Mouse (Mus musculus) WW6 (cell line): ENCODE measurements at regions not wholly inside any gene's neighbourhood (a gene's known extent, or its start where the extent isn't known, plus 50 kb on each side); places are given as distances from the start of the nearest gene placed in this dataset.

Experiments
- DNase-seq: peaks from one replicate; pipeline ENCODE4 v3.0.0-alpha.2; 2013; ENCODE audit warnings: low read depth, low spot score

DNA sequence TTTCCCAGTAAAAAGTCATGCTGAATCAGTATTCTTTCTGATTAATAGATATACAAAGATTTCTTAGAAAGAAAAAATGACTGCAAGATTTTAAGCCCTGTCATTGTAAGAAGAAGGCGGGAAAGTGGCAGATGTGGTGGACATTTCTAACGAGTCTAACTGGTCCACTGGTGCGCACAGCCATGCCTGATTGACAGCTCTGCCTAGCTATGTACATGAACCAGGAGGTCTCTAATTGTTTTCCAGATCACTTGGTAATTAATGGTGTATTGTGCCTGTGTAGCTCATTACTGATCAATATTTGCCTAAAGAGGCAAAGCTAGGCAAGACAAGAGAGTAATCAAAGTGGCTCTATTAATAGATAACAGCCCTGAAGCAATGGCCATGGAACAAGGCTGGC is 227.5 kb upstream of the Ndst3 start:
- DNase-seq = no peak

- no peak for DNase-seq
These were observed 261.5 kb upstream of the Ndst3 start for GRCm38 (mm10) chr3:123952121-123952520.

- no peak for DNase-seq
These were observed 276.7 kb upstream of the Ndst3 start for GRCm38 (mm10) chr3:123967373-123967772.

DNA sequence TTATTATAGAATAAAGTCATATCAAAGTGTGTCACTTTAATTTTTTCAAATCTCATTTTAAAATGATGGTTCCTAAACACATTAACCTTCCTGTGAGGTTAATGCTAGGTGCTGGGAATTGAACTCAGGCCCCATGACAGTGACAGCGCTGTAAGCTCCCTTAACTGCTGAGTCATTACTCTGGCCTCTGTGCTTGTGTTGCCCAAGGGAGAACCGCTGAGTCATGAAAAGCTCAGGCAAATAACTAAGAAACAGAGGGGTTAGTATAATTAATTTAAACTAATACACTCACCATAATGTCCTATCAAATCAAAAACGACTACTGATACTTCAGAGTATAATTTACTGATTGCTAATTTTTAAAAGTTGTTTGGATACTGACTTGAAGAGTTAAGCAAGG is 281.7 kb upstream of the Ndst3 start:
- DNase-seq = no peak

GRCm38 (mm10) chr3:123973806-123974576 is 283.3 kb upstream of the Ndst3 start:
- no peak for DNase-seq

- no peak for DNase-seq
These were observed 285.8 kb upstream of the Ndst3 start for GRCm38 (mm10) chr3:123976475-123976874.

DNA sequence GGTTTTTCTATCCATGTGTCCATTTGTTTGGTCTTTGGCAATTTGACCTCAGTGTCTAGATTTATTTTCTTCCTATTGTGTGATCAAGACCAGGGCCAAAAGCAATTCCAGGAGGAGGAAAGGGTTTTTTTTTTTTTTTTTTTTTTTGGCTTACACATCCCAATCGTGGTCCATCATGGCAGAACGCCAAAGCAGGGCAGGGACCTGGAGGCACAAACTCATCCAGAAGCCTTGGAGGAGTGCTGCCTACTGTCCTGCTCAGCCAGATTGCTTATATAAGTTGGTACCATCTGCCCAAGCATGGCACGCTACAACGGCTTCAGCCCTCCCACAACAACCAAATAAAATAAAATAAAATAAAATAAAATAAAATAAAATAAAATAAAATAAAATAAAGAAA is 286.5 kb upstream of the Ndst3 start:
- DNase-seq = no peak

DNA sequence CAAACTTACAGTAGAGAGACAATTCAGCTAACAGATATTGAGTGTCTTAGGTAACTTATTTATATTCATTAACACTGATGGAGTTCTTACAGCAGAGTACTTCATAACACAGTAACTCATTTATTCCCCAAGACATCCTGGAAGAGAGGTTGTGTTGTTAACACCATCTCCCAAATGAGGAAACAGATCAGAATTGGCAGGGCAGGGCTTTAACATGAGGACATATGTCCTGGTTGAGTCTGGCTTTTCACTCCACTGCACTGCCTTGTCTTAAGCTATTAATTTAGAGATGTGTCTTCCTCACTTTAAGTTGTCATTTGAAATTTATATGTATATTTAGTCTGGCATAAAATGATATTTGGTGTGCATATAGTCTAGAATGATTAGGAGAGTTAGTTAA is 292.4 kb upstream of the Ndst3 start:
- no peak for DNase-seq

GRCm38 (mm10) chr3:123983530-123983929 is 292.9 kb upstream of the Ndst3 start:
- no peak for DNase-seq

GRCm38 (mm10) chr3:123984028-123984427 is 293.4 kb upstream of the Ndst3 start:
- DNase-seq = no peak

- DNase-seq = no peak
These were observed 309.4 kb upstream of the Ndst3 start for GRCm38 (mm10) chr3:123999957-124000616.

DNA sequence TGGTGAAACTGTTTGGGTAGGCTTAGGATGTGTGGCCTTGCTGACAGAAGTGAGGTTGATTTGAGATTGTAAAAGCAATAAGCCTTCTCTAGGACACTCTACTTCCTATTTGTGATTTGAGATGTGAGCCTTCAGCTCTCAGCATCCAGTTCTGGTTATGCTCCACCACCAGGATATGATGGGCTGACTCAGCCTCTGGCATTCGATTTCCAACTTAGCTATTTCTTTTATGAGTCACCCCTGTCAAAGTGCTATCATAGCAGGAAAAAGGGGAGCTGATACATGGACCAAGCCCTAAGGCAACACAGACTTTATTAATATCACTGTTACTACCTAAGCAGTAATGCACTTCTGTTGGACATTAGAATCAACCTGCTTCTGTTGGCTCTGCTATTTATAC is 310.2 kb upstream of the Ndst3 start:
- DNase-seq = no peak

DNA sequence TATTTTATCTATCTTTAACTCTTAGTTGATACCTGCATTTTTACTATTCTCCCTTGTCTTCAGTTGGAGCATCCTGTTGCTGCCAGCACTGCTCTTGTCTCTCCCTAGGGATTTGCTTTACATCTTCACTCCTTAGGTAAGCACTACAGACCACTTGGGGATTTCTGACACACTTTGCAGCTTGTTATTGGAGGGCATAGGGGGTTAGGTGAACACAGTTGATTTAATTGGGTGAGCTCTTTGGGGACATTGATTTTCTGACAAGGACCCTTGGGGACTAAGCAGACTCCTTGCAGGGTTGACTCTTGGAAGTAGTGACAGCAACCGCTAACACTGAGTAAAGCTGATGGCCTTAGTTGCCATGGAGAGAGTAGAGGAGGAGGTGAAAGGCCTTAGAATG is 309.0 kb upstream of the Tram1l1 start:
- DNase-seq = no peak

DNA sequence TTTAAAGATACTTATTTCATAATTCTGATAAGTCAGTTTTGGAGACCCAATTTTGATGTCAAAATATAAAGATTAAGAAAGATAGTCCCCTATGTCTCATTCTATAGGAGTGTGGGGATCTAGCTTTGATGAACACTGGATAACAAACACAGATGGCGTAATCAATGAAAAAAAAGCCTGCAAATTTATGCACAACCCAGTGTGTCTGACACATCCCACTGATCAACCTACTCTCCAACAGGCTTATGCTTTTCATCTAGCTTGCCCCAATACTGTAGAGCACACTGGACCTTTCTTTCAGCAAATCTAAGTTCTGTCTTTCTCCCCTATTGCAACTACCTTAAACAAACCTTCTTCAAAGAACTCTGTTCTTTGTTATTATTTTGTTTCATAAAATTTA is 302.0 kb upstream of the Tram1l1 start:
- no peak for DNase-seq

GRCm38 (mm10) chr3:124026188-124026587 is 294.5 kb upstream of the Tram1l1 start:
- DNase-seq = no peak

- no peak for DNase-seq
These were observed 253.6 kb upstream of the Tram1l1 start for GRCm38 (mm10) chr3:124067061-124067460.

- DNase-seq = no peak
These were observed 253.1 kb upstream of the Tram1l1 start for GRCm38 (mm10) chr3:124067538-124067937.

DNA sequence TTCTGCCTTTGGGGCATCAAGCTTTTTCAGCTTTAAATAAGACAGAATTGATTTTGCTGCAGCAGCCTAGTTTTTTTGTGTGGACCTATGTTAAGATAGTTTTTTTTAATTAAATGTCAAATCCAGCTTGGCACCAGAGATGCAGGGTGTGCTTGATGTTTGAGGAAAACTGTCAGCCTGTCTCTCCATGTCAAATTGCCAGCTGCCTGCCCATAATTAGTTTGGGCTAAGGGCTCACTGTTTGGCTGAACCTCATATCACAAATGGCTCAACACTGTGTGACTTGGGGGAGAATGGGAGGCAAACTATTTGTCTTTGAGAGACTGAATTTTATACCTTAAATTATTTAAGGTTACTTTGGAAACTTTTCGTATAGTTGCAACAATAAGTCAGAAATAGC is 252.7 kb upstream of the Tram1l1 start:
- DNase-seq = no peak

- DNase-seq = no peak
These were observed 251.5 kb upstream of the Tram1l1 start for GRCm38 (mm10) chr3:124069182-124069581.

- DNase-seq = no peak
These were observed 244.6 kb upstream of the Tram1l1 start for GRCm38 (mm10) chr3:124075974-124076606.

GRCm38 (mm10) chr3:124092404-124093121 is 228.1 kb upstream of the Tram1l1 start:
- DNase-seq = no peak

GRCm38 (mm10) chr3:124113995-124114394 is 206.7 kb upstream of the Tram1l1 start:
- DNase-seq = no peak
